Mouse (Mus musculus) heart, embryonic 11.5 days (tissue): ENCODE measurements at regions not wholly inside any gene's neighbourhood (a gene's known extent, or its start where the extent isn't known, plus 50 kb on each side); places are given as distances from the start of the nearest gene placed in this dataset.

ENCODE experiments used
- ATAC-seq: fragments of 200-750 bp; cut with Nextera tagmentation; replicated peaks from 2 replicates; pipeline ENCODE4 v1.8.0; 2017; ENCODE audit warnings: moderate library complexity; ENCODE audit not compliant: insufficient number of reproducible peaks, low FRiP score, low TSS enrichment
- H3K27ac ChIP-seq: fragments of 300-500 bp; sonication (generic); 2 replicates; pipeline ENCODE4 v1.5.1; 2014; ENCODE audit warnings: mild to moderate bottlenecking, low read depth, low read length
- H3K27me3 ChIP-seq: fragments of 300-500 bp; sonication (generic); 2 replicates; pipeline ENCODE4 v1.6.1; 2014; ENCODE audit warnings: mild to moderate bottlenecking, low read length, mixed read lengths; ENCODE audit not compliant: control insufficient read depth, insufficient read depth
- H3K36me3 ChIP-seq: fragments of 300-500 bp; sonication (generic); 2 replicates; pipeline ENCODE4 v1.6.1; 2014; ENCODE audit warnings: mild to moderate bottlenecking, low read length, moderate library complexity, mixed read lengths; ENCODE audit not compliant: control insufficient read depth, insufficient read depth
- H3K4me1 ChIP-seq: fragments of 300-500 bp; sonication (generic); 2 replicates; pipeline ENCODE4 v1.6.1; 2014; ENCODE audit warnings: low read length; ENCODE audit not compliant: control insufficient read depth, insufficient read depth
- H3K4me2 ChIP-seq: fragments of 300-500 bp; sonication (generic); 2 replicates; pipeline ENCODE4 v1.6.1; 2014; ENCODE audit warnings: mild to moderate bottlenecking, moderate library complexity
- H3K4me3 ChIP-seq: fragments of 300-500 bp; sonication (generic); 2 replicates; pipeline ENCODE4 v1.5.1; 2014; ENCODE audit warnings: low read depth, low read length
- H3K9ac ChIP-seq: fragments of 300-500 bp; sonication (generic); 2 replicates; pipeline ENCODE4 v1.6.1; 2014; ENCODE audit warnings: mild to moderate bottlenecking, low read depth, low read length, moderate library complexity
- H3K9me3 ChIP-seq: fragments of 300-500 bp; sonication (generic); replicated peaks from 2 replicates; pipeline ENCODE4 v1.6.1; 2016; ENCODE audit warnings: low read length; ENCODE audit not compliant: control insufficient read depth
- WGBS: fragments of 180-500 bp; shearing (Covaris S2); extraction: QIAGEN DNeasy Blood & Tissue Kit; methylation state at CpG from one replicate; pipeline ENCODE4 v1.1.7; 2014; ENCODE audit not compliant: insufficient replicate concordance; 5-methylcytosine and 5-hydroxymethylcytosine counted together

- H3K4me2 ChIP-seq: no peak overlapping the region
- H3K9ac ChIP-seq: no peak overlapping the region
- no peak for ATAC-seq
- no peak overlapping the region for H3K27ac ChIP-seq
- no peaks in the 10 kb centered on the region for H3K36me3 ChIP-seq
- no peaks in the 10 kb centered on the region for H3K27me3 ChIP-seq
- H3K4me3 ChIP-seq: no peak overlapping the region
- no peaks in the 10 kb centered on the region for H3K9me3 ChIP-seq
- no peaks in the 10 kb centered on the region for H3K4me1 ChIP-seq
Measured at GRCm38 (mm10) chr8:7430482-7430881, 1230.6 kb downstream of the Efnb2 start.

- H3K9ac ChIP-seq: no peak overlapping the region
- H3K4me2 ChIP-seq: no peak overlapping the region
- H3K4me1 ChIP-seq: no peaks in the 10 kb centered on the region
- no peak for ATAC-seq
- H3K27ac ChIP-seq: no peak overlapping the region
- no peaks in the 10 kb centered on the region for H3K36me3 ChIP-seq
- WGBS: 76% methylated on average over 2 of the region's 2 CpGs
- no peaks in the 10 kb centered on the region for H3K9me3 ChIP-seq
- no peak overlapping the region for H3K4me3 ChIP-seq
- H3K27me3 ChIP-seq: no peaks in the 10 kb centered on the region
Measured at GRCm38 (mm10) chr8:7398175-7398574, 1262.9 kb downstream of the Efnb2 start.

- Histone ChIP-seq H3K4me3 (no peak overlapping the region), H3K27ac (no peak overlapping the region), H3K4me2 (no peak overlapping the region), H3K9ac (no peak overlapping the region), H3K9me3 (no peaks in the 10 kb centered on the region), H3K27me3 (no peaks in the 10 kb centered on the region), H3K4me1 (no peaks in the 10 kb centered on the region), H3K36me3 (no peaks in the 10 kb centered on the region)
- ATAC-seq: no peak
- WGBS: 59% methylated on average over 5 of the region's 5 CpGs
Measured at GRCm38 (mm10) chr8:7397355-7397862, 1263.6 kb downstream of the Efnb2 start.
